Mouse (Mus musculus) c-Kit-negative CD71-positive TER-119-positive erythroid progenitor cells, embryonic 14.5 days (primary cell): ENCODE measurements around the gene Rab38.

Experiments used
- DNase-seq: peaks from one replicate; pipeline ENCODE4 v3.0.0-alpha.2; 2013; ENCODE audit warnings: low read depth, low spot score

Gene Rab38

DNA sequence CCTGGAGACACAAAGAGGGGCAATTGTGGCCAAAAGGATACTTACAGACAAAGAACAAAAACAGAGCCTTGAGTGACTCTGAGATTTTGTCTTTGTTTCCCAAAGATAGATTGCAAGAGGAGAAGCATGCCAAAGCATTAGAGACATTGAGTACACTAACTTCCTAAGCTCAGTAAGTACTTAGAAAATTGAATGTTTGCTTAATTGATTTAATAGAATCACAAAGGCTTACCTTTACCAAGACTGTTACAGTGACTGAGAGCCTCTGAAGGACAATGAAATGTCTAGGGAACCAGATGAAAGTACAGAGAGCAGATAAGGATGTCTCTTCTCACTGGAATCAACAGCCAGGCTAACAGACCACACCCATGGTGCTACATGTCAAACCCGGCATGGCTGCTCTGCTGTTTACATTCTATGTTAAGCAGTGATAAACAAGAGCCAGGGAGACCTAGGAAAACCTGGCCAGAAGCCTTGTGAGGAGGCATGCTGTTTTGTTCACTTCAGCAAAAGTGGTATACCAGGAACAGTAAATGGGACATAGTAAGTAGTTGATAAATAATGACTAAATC is 97.1 kb downstream of the Rab38 start:
- DNase-seq, result no peak

DNA sequence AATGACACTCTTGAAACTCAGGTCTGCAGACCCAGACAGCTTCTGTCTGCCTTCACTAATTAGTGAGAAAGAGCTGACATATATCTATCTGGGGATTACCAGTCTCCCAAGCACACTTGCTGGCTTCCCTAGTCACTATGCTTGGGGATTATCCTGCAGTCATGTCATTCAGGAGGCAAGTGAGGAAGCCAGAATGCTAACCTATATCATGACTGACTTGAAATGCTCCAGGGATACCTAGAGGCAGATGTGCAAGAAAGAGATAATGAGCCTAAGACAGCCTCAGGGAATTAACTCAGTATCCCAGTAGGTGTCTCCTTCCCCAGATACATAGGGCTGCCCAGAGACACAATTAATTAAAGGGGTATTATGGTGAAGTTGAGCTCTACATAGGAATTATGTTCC is 106.1 kb downstream of the Rab38 start:
- no peak for DNase-seq

DNA sequence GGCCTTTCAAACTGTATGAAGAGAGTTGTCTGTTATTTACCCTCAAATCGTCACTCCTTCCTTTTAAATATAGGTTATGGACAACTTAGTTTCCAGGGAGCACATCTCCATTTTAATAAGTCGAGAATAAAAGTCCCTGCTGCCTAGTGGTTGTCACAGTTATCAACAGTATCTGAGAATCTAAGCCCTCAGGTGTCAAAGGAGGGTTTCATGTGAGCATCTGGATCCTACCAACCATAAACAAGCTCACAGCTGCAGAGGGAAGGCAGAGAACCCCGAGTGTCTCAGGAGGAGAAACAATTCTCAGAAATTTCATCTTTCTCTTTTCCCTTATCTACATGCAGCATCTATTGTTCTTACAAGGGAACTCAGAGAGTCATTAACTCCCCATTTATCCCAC is 106.7 kb downstream of the Rab38 start:
- no peak for DNase-seq
